Mouse (Mus musculus): Measurements from ENCODE around the gene Slc26a11. TPM values are rescaled to one million over a fixed set of nuclear protein-coding genes. Genes with fewer than 3 reads are reported as not detected.

The Slc26a11 gene
- polyA plus RNA-seq, 1 experiment from 2014 or later: 3.7 TPM

DNA sequence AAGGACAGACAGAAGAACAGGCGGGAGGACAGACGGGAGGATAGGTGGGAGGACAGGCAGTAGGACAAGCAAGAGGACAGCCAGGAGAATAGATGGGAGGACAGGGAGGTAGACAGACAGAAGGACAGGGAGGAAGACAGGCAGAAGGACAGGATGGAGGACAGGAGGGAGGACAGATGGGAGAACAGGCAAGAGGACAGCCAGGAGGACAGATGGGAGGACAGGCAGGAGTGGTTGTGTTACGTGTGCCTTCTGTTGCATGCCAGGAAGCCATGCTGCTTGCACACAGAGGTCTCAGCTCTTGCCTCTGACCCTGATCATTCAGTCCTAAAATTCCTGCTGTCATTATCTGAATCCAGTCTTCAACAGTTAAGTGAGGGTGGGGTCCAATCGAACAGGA, 1.4 kb upstream of the Slc26a11 start:
- H3K27me3 ChIP-seq (replicated peaks; ENCODE audit: control insufficient read depth, insufficient read depth, low read length): no peaks in the 10 kb centered on the region
- ATAC-seq: no peak
- no peak overlapping the region for H3K9ac ChIP-seq (replicated peaks; ENCODE audit: low read depth, low read length)
- no peaks in the 10 kb centered on the region for H3K9me3 ChIP-seq (ENCODE audit: control insufficient read depth, low read length)
- no peak overlapping the region for H3K27ac ChIP-seq (ENCODE audit: low read length)
- H3K4me3 ChIP-seq (replicated peaks; ENCODE audit: low read length): no peak overlapping the region
- WGBS: 83% methylated on average over 4 of the region's 4 CpGs
- H3K36me3 ChIP-seq (ENCODE audit: control insufficient read depth, insufficient read depth): no peaks in the 10 kb centered on the region
- peaks cover 10% of the 10 kb centered on the region for H3K4me1 ChIP-seq (replicated peaks; ENCODE audit: control insufficient read depth, insufficient read depth, low read length)
- no peak overlapping the region for H3K4me2 ChIP-seq (ENCODE audit: low read length)

DNA sequence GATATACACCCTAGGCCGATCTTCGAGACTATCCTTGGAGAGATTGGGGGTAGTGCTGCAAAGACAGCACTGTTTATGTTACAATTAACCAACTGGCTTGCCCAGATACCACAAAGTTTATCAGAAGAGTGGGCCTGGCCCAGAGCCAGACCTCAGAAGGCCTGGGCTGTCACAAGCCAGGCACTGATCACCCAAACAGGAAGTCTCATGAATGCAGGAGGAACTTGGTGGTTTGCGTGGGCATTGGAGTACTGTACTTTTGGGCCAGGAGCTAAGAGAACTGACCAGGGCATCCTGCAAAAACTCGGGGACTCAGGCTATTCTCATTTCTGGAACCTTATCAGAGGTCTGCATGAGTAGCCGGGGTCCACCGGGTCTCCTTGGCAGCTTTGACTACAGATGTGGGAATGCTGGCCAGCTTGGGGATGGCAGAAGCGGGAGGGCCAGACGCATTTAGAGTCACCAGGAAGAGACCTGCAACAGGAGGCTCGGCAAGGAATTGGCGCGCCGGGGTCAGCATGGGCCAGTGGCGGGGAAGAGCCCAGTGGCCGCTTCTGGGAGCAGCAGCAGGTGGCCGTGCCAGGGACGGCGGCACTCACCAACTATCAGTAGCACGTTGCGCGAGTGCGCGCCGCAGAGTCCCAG, 437 bp upstream of the Slc26a11 start:
- H3K27ac ChIP-seq (ENCODE audit: low read length): no peak overlapping the region
- 0 out of 2 replicates have a peak, but pooled peaks have one; percentile 5 for ATAC-seq
- WGBS: 5% methylated on average over 23 of the region's 23 CpGs

DNA sequence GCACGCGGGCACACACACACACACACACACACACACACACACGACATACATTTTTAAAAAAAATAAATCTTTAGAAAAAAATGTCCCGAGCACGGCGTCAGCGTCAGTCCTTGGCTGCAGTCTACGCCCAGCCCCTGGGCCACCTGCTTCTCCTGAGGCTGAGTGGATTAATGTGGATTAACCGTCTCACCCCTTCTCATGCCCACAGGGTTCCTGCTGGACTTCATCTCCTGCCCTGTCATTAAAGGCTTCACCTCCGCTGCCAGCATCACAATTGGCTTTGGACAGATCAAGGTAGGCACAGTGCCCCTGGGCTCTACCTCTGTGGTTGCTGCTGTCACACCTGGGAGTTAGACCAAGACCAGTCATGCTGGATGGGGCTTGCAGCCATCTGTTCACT, 3.7 kb downstream of the Slc26a11 start:
- Histone ChIP-seq H3K4me3 (replicated peaks; ENCODE audit: low read length) (no peak overlapping the region), H3K27ac (ENCODE audit: low read length) (no peak overlapping the region), H3K9me3 (ENCODE audit: control insufficient read depth, low read length) (no peaks in the 10 kb centered on the region), H3K9ac (replicated peaks; ENCODE audit: low read depth, low read length) (no peak overlapping the region), H3K4me1 (replicated peaks; ENCODE audit: control insufficient read depth, insufficient read depth, low read length) (peaks cover 17% of the 10 kb centered on the region), H3K36me3 (ENCODE audit: control insufficient read depth, insufficient read depth) (no peaks in the 10 kb centered on the region), H3K27me3 (replicated peaks; ENCODE audit: control insufficient read depth, insufficient read depth, low read length) (no peaks in the 10 kb centered on the region), H3K4me2 (ENCODE audit: low read length) (no peak overlapping the region)
- ATAC-seq: no peak
- 89% methylated on average over 10 of the region's 10 CpGs for WGBS

More for the DNA sequence above, 437 bp upstream of the Slc26a11 start:
- peak overlapping the region; percentile 64 for H3K9ac ChIP-seq (replicated peaks; ENCODE audit: low read depth, low read length)
- H3K36me3 ChIP-seq (ENCODE audit: control insufficient read depth, insufficient read depth): no peaks in the 10 kb centered on the region
- no peaks in the 10 kb centered on the region for H3K9me3 ChIP-seq (ENCODE audit: control insufficient read depth, low read length)
- H3K27me3 ChIP-seq (replicated peaks; ENCODE audit: control insufficient read depth, insufficient read depth, low read length): no peaks in the 10 kb centered on the region
- peaks cover 10% of the 10 kb centered on the region for H3K4me1 ChIP-seq (replicated peaks; ENCODE audit: control insufficient read depth, insufficient read depth, low read length)
- H3K4me3 ChIP-seq (replicated peaks; ENCODE audit: low read length): peak overlapping the region; percentile 68
- H3K4me2 ChIP-seq (ENCODE audit: low read length): peak overlapping the region; percentile 98

DNA sequence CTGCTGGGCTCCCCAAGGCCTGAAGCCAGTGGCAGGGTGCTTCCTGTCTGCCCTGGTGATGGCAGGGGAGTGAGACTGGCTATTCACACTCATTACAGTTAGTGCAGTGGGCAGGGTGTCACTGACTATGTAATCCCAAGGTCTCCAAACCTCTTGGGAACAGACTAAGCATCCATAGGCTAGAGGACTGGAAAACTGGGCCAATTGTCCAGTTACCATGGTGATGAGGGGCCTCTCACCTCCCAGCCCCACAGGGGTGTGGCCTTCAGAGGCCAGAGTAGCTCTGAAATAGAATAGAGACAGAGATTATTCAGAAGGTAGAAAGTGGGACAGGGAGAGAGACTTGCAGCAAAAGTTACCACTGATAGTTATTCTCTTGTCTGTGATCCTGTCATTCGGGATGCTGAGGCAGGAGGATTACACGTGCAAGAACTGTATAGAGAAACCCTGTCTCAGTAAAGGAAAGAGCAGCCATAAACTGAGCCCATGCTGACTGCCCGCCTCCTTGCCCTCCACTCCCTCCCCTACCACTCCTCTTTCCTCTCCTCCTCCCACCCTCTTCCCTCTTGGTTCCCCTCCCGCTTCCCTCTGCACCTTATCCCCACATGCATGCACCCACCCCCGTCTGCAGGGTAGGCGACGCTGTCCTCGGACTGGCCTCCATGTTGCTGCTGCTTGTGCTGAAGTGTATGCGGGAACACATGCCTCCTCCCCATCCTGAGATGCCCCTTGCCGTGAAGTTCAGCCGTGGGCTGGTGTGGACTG, 7.6 kb downstream of the Slc26a11 start:
- 0 out of 2 replicates have a peak, but pooled peaks have one; percentile 26 for ATAC-seq
- H3K27ac ChIP-seq (ENCODE audit: low read length): no peak overlapping the region
- H3K4me3 ChIP-seq (replicated peaks; ENCODE audit: low read length): peak overlapping the region; percentile 21; the same call in 1 of the 2 replicates

DNA sequence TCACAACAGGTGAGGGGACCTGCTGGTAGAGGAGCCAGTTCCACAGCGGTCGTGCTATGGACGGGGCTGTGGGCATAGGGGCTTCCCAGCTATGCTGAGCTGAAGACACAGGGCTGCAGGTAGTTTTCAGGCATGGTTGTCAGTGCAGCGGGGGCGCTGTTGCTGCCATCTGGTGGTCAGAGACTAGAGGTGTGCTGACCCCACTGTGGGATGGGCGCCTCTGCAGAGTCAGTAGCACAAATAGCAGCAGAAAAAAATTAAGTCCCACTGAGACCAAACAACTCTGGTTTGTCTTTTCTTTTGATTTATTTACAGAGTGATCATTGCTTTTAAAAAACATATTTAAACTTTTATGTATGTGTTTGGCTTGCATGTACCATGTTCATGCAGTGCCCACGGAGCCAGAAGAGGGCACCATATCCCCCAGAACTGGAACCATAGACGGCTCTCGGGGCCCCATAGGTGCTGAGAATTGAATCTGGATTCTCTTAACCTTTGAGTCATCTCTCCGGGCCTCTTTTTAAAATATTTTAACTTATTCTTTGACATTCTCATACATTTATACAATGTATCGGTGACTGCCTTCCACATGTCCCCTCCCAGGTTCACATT, 8.3 kb downstream of the Slc26a11 start:
- Histone ChIP-seq H3K27me3 (replicated peaks; ENCODE audit: control insufficient read depth, insufficient read depth, low read length) (no peaks in the 10 kb centered on the region), H3K4me3 (replicated peaks; ENCODE audit: low read length) (peak overlapping the region; percentile 21; the same call in 1 of the 2 replicates), H3K36me3 (ENCODE audit: control insufficient read depth, insufficient read depth) (no peaks in the 10 kb centered on the region), H3K4me2 (ENCODE audit: low read length) (peak overlapping the region; percentile 44), H3K9me3 (ENCODE audit: control insufficient read depth, low read length) (no peaks in the 10 kb centered on the region), H3K9ac (replicated peaks; ENCODE audit: low read depth, low read length) (peak overlapping the region; percentile 43), H3K27ac (ENCODE audit: low read length) (no peak overlapping the region), H3K4me1 (replicated peaks; ENCODE audit: control insufficient read depth, insufficient read depth, low read length) (peaks cover 7% of the 10 kb centered on the region)
- whole genome bisulfite sequencing: 24% methylated on average over 11 of the region's 11 CpGs
- peak; percentile 90 for ATAC-seq

More for the DNA sequence above, 7.6 kb downstream of the Slc26a11 start:
- no peaks in the 10 kb centered on the region for H3K27me3 ChIP-seq (replicated peaks; ENCODE audit: control insufficient read depth, insufficient read depth, low read length)
- H3K4me1 ChIP-seq (replicated peaks; ENCODE audit: control insufficient read depth, insufficient read depth, low read length): peaks cover 7% of the 10 kb centered on the region
- WGBS: 17% methylated on average over 11 of the region's 11 CpGs
- H3K4me2 ChIP-seq (ENCODE audit: low read length): peak overlapping the region; percentile 44
- H3K9me3 ChIP-seq (ENCODE audit: control insufficient read depth, low read length): no peaks in the 10 kb centered on the region
- peak overlapping the region; percentile 43 for H3K9ac ChIP-seq (replicated peaks; ENCODE audit: low read depth, low read length)
- no peaks in the 10 kb centered on the region for H3K36me3 ChIP-seq (ENCODE audit: control insufficient read depth, insufficient read depth)

DNA sequence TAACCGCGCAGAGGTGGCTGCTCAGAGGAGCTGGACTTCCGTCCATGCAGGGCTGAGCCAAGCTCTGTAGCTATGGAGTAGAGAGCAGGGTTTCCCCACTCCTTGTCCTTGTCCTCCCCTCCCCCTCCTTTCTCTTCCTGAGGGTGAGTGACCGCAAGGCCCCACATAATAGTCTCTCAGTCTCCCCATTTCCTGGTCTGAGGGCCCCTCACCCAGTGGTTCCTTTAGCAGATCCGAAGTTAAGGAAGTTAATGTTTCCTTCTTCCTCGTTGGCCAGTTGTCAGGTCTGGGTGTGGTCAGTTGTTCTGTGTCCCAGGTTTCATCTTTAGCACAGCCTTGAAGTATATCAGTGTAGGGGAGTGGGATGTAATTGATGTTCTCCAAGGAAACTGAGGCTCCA, 20.1 kb downstream of the Slc26a11 start:
- no peaks in the 10 kb centered on the region for H3K4me1 ChIP-seq (replicated peaks; ENCODE audit: control insufficient read depth, insufficient read depth, low read length)
- H3K9ac ChIP-seq (replicated peaks; ENCODE audit: low read depth, low read length): no peak overlapping the region
- H3K9me3 ChIP-seq (ENCODE audit: control insufficient read depth, low read length): no peaks in the 10 kb centered on the region
- H3K4me3 ChIP-seq (replicated peaks; ENCODE audit: low read length): no peak overlapping the region
- no peak overlapping the region for H3K27ac ChIP-seq (ENCODE audit: low read length)
- no peak overlapping the region for H3K4me2 ChIP-seq (ENCODE audit: low read length)
- H3K27me3 ChIP-seq (replicated peaks; ENCODE audit: control insufficient read depth, insufficient read depth, low read length): no peaks in the 10 kb centered on the region
- no peak for ATAC-seq
- 93% methylated on average over 6 of the region's 6 CpGs for WGBS
- no peaks in the 10 kb centered on the region for H3K36me3 ChIP-seq (ENCODE audit: control insufficient read depth, insufficient read depth)

DNA sequence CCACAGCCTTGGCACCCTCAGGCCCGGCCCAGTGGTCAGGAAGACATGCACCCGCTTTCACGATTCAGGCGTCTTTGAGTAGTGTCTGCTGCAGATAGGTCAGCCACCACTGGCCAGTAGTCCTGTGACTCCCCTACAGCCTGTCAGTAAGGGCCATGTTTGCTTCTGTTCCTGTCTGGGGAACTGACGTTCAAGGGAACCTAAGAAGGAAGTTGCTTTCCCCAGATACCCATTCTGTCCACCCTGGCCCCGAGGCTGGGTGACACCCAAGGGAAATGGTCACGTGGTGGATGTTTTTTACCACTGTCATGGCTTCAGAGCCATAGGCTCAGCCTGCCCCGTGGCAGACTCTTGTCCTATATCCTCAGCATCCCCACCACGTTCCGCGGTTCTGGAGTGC, 22.0 kb downstream of the Slc26a11 start:
- Histone ChIP-seq H3K9me3 (ENCODE audit: control insufficient read depth, low read length) (no peaks in the 10 kb centered on the region), H3K27me3 (replicated peaks; ENCODE audit: control insufficient read depth, insufficient read depth, low read length) (no peaks in the 10 kb centered on the region), H3K4me2 (ENCODE audit: low read length) (no peak overlapping the region), H3K36me3 (ENCODE audit: control insufficient read depth, insufficient read depth) (no peaks in the 10 kb centered on the region), H3K9ac (replicated peaks; ENCODE audit: low read depth, low read length) (no peak overlapping the region), H3K4me3 (replicated peaks; ENCODE audit: low read length) (no peak overlapping the region), H3K4me1 (replicated peaks; ENCODE audit: control insufficient read depth, insufficient read depth, low read length) (no peaks in the 10 kb centered on the region), H3K27ac (ENCODE audit: low read length) (no peak overlapping the region)
- ATAC-seq: no peak
- WGBS: 94% methylated on average over 11 of the region's 11 CpGs

DNA sequence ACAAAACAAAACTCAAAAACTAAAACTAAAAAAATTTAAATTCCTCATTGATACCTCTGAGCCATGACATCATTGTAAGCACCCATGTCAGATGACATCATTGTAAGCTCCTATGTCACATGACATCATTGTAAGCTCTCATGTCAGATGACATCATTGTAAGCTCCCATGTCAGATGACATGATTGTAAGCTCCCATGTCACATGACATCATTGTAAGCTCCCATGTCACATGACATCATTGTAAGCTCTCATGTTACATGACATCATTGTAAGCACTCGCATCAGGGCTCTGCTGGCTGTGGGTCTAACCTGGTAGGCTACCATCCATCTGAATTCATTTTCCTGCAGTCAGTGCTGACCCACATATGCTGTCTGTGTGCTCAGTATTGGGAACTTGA, 23.2 kb downstream of the Slc26a11 start:
- WGBS: 94% methylated on average over 1 of the region's 1 CpGs

DNA sequence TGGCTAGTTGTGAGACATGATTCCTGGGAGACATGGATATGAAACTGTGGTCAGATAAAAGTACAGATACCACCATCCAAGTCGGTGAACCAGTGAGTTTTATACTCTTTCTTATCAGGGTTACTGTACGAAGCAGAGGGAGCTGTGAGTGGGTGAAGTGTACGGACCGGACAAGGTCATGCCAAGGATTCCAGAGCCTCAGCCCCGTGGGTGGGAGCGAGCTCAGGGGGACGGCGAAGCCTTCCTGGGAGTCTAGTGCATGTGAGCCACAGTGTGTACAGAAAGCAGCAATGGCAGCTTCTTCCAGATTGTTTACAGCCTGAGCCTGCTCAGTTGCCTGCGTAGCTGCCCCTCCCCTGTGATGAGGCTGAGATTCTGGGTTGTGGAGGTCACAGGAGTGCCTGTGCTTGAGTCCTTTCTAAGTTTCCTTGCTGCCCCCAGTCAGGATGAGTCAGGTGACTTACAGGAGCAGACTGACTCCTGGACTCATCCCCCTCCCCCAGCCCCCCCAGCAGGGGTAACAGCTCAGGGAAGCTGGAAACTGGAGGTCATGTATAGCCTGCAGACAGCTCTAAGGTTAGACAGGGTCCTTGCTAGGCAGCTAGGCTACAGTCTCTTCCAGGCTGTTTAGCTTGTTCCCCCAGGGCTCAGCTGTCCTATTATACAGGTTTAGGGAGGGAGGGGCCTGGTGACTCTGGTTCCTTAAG, 26.4 kb downstream of the Slc26a11 start:
- no peak for ATAC-seq
- Histone ChIP-seq H3K27ac (ENCODE audit: low read length) (no peak overlapping the region), H3K4me1 (replicated peaks; ENCODE audit: control insufficient read depth, insufficient read depth, low read length) (no peaks in the 10 kb centered on the region), H3K4me2 (ENCODE audit: low read length) (no peak overlapping the region), H3K36me3 (ENCODE audit: control insufficient read depth, insufficient read depth) (no peaks in the 10 kb centered on the region), H3K9me3 (ENCODE audit: control insufficient read depth, low read length) (no peaks in the 10 kb centered on the region), H3K9ac (replicated peaks; ENCODE audit: low read depth, low read length) (no peak overlapping the region), H3K4me3 (replicated peaks; ENCODE audit: low read length) (no peak overlapping the region), H3K27me3 (replicated peaks; ENCODE audit: control insufficient read depth, insufficient read depth, low read length) (no peaks in the 10 kb centered on the region)
- 90% methylated on average over 9 of the region's 9 CpGs for WGBS

More for the DNA sequence above, 23.2 kb downstream of the Slc26a11 start:
- Histone ChIP-seq H3K27me3 (replicated peaks; ENCODE audit: control insufficient read depth, insufficient read depth, low read length) (no peaks in the 10 kb centered on the region), H3K9me3 (ENCODE audit: control insufficient read depth, low read length) (no peaks in the 10 kb centered on the region), H3K4me3 (replicated peaks; ENCODE audit: low read length) (no peak overlapping the region), H3K4me1 (replicated peaks; ENCODE audit: control insufficient read depth, insufficient read depth, low read length) (no peaks in the 10 kb centered on the region), H3K4me2 (ENCODE audit: low read length) (no peak overlapping the region), H3K27ac (ENCODE audit: low read length) (no peak overlapping the region), H3K36me3 (ENCODE audit: control insufficient read depth, insufficient read depth) (no peaks in the 10 kb centered on the region), H3K9ac (replicated peaks; ENCODE audit: low read depth, low read length) (no peak overlapping the region)
- ATAC-seq: no peak
